In the genomic region with DNA sequence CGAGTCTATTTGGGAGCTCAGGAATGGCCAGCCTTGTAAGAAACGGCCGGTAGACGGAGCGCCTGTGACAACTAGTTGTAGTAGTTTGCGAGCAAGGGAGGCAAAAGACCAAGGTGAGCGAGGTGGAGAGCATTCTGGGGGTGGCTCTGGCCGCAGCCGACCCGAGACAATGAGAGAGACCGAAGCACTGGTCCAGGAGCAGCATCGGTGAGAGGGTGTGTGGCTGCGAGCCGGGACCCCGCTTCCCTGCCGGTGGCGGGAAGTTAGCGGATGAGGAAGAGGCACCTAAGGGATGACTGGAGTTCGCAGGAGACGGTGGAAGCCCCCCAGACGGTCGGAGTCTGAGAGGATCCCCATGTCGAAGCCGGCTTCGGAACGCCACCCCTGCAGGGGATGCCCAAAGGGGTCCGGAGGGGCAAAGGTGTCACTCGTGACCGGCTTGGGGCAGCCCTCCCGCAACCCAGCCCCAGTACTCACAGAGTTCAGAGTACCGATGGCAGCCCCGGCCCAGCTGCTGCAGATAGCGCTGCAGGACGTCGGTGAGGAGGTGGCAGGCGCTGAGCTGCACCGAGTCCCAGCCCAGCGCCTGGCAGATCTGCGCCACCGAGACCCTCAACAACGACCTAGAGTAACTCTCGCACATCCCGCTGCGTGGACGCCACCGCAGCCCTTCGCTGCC, we compare ENCODE assay signal across 8 mouse cellular contexts. TPM values are rescaled to one million over a fixed set of nuclear protein-coding genes. Genes with fewer than 3 reads are reported as not detected.
A peak's percentile ranks its signal among the peaks of the same experiment; 100 is the strongest.
DNase-seq lines count a peak whose midpoint lies in the region; ATAC-seq and TF ChIP-seq lines count a peak whose summit lies in the region.

No protein-coding gene starts in this region.

- WGBS in hindbrain, embryonic 11.5 days: under 1% methylated on average over 47 of the region's 47 CpGs
- WGBS in limb, embryonic 14.5 days: under 1% methylated on average over 47 of the region's 47 CpGs
- WGBS in midbrain, embryonic 15.5 days: under 1% methylated on average over 47 of the region's 47 CpGs

- H3K27me3 ChIP-seq in hindbrain, embryonic 11.5 days (ENCODE audit: control insufficient read depth, insufficient read depth, low read length): no peaks in the 10 kb centered on the region
- H3K27me3 ChIP-seq in limb, embryonic 14.5 days (ENCODE audit: control insufficient read depth, insufficient read depth, low read length): no peaks in the 10 kb centered on the region
- no peaks in the 10 kb centered on the region for H3K27me3 ChIP-seq in midbrain, embryonic 15.5 days (replicated peaks)

- peak; percentile 24 to 33 for DNase-seq in left cerebral cortex, adult 2 months (ENCODE audit: extremely low spot score in 1 of 2, low spot score in 2 of 2)
- no peak for DNase-seq in left cerebral cortex, adult 9 months (ENCODE audit: low spot score in 2 of 2)
- peak; percentile 49 for DNase-seq in adrenal gland, adult 2 months
- DNase-seq in hindbrain, embryonic 11.5 days (ENCODE audit: low spot score): peak; percentile 44
- peak; percentile 14 for DNase-seq in limb, embryonic 14.5 days (ENCODE audit: low spot score)
- DNase-seq in spleen, postnatal 4 days (ENCODE audit: low spot score in 2 of 2): peak; percentile 35 to 76

- no peak; the same call in 1 of the 2 replicates for TF ChIP-seq CTCF in left cerebral cortex, adult 2 months (IDR thresholded peaks at IDR 0.05)
- TF ChIP-seq CTCF in embryonic fibroblast, embryonic 13.5 days (IDR thresholded peaks at IDR 0.05; ENCODE audit: borderline replicate concordance, insufficient read depth, low read length): no peak

- H3K4me2 ChIP-seq in hindbrain, embryonic 11.5 days (replicated peaks; ENCODE audit: low read depth, low read length): peak overlapping the region; percentile 58
- peak overlapping the region; percentile 83 for H3K4me2 ChIP-seq in limb, embryonic 14.5 days (replicated peaks; ENCODE audit: low read depth, low read length, severe bottlenecking)
- peak overlapping the region; percentile 92 for H3K4me2 ChIP-seq in midbrain, embryonic 15.5 days

- peak; percentile 82 for ATAC-seq in hindbrain, embryonic 11.5 days (ENCODE audit: low FRiP score)
- ATAC-seq in limb, embryonic 14.5 days (ENCODE audit: low FRiP score, low read depth): peak; percentile 54
- ATAC-seq in midbrain, embryonic 15.5 days (replicated peaks): peak; percentile 83

- no peak for TF ChIP-seq POLR2A in embryonic fibroblast, embryonic 13.5 days (IDR thresholded peaks at IDR 0.05; ENCODE audit: low read depth, low read length)
- no peak for TF ChIP-seq POLR2A in limb, embryonic 14.5 days (IDR thresholded peaks at IDR 0.05; ENCODE audit: borderline replicate concordance, extremely low read depth, insufficient read depth, insufficient read length)

- no peaks in the 10 kb centered on the region for H3K4me1 ChIP-seq in embryonic fibroblast, embryonic 13.5 days (ENCODE audit: control insufficient read depth, insufficient read depth, low read length)
- H3K4me1 ChIP-seq in hindbrain, embryonic 11.5 days (replicated peaks; ENCODE audit: control insufficient read depth, insufficient read depth, low read length): no peaks in the 10 kb centered on the region
- H3K4me1 ChIP-seq in limb, embryonic 14.5 days (ENCODE audit: control insufficient read depth, insufficient read depth, low read length): peaks cover 6% of the 10 kb centered on the region
- peaks cover 26% of the 10 kb centered on the region for H3K4me1 ChIP-seq in midbrain, embryonic 15.5 days

- H3K9ac ChIP-seq in hindbrain, embryonic 11.5 days (ENCODE audit: low read depth, low read length): peak overlapping the region; percentile 72
- H3K9ac ChIP-seq in limb, embryonic 14.5 days (ENCODE audit: low read depth, low read length, severe bottlenecking): peak overlapping the region; percentile 83
- peak overlapping the region; percentile 78 for H3K9ac ChIP-seq in midbrain, embryonic 15.5 days

- peak overlapping the region; percentile 64 for H3K4me3 ChIP-seq in left cerebral cortex, adult 2 months
- peak overlapping the region; percentile 70 for H3K4me3 ChIP-seq in embryonic fibroblast, embryonic 13.5 days (ENCODE audit: insufficient read depth, low read length)
- H3K4me3 ChIP-seq in hindbrain, embryonic 11.5 days (ENCODE audit: low read depth, low read length): peak overlapping the region; percentile 98
- peak overlapping the region; percentile 85 for H3K4me3 ChIP-seq in limb, embryonic 14.5 days (replicated peaks; ENCODE audit: low read length)
- peak overlapping the region; percentile 97 for H3K4me3 ChIP-seq in midbrain, embryonic 15.5 days

- intact Hi-C loops in left cerebral cortex, adult 2 months (cut with DNase I): loop anchor here (1.0 kb wide), 1 partner anchor 32 kb away; a partner anchor contains a TSS

- peak overlapping the region; percentile 63 for H3K27ac ChIP-seq in left cerebral cortex, adult 2 months
- H3K27ac ChIP-seq in embryonic fibroblast, embryonic 13.5 days (ENCODE audit: insufficient read depth, low read length): no peak overlapping the region
- H3K27ac ChIP-seq in hindbrain, embryonic 11.5 days (ENCODE audit: low read depth, low read length): 0 out of 2 replicates have a peak overlapping the region, but pooled peaks have one; percentile 7
- H3K27ac ChIP-seq in limb, embryonic 14.5 days (replicated peaks; ENCODE audit: low read depth, low read length): peak overlapping the region; percentile 69
- peak overlapping the region; percentile 78 for H3K27ac ChIP-seq in midbrain, embryonic 15.5 days

- H3K9me3 ChIP-seq in hindbrain, embryonic 11.5 days (ENCODE audit: control insufficient read depth, low read length): no peaks in the 10 kb centered on the region
- H3K9me3 ChIP-seq in limb, embryonic 14.5 days (ENCODE audit: control insufficient read depth, low read length): no peaks in the 10 kb centered on the region
- no peaks in the 10 kb centered on the region for H3K9me3 ChIP-seq in midbrain, embryonic 15.5 days

- no peaks in the 10 kb centered on the region for H3K36me3 ChIP-seq in hindbrain, embryonic 11.5 days (ENCODE audit: control insufficient read depth, insufficient read depth, low read length)
- no peaks in the 10 kb centered on the region for H3K36me3 ChIP-seq in limb, embryonic 14.5 days (ENCODE audit: control insufficient read depth, insufficient read depth, low read length)
- no peaks in the 10 kb centered on the region for H3K36me3 ChIP-seq in midbrain, embryonic 15.5 days (replicated peaks)

RNA-seq across cellular contexts. Expression of a gene that starts 0.5 kb away (rescaled TPM):
- total RNA-seq in left cerebral cortex, adult 2 months (2021): 10 to 100 TPM; 14.8 to 15.7 TPM
- 10 to 100 TPM; 10.6 to 13.3 TPM for total RNA-seq in adrenal gland, adult 2 months (2021)
- polyA plus RNA-seq in adrenal gland, adult 2 months (2012; rRNA removed): 6.8 and 7.1 TPM in 2 replicates
- polyA plus RNA-seq in embryonic fibroblast, embryonic 13.5 days (2011; ENCODE audit: insufficient read length, low read depth, missing spikeins): 7.7 and 8.0 TPM in 2 replicates
- 18.3 and 18.9 TPM in 2 replicates for polyA plus RNA-seq in hindbrain, embryonic 11.5 days (2014; fragmentation: Nextera tagmentation; extraction: Ambion mirVana)
- 8.4 and 9.2 TPM in 2 replicates for polyA plus RNA-seq in limb, embryonic 14.5 days (2012; rRNA removed)
- polyA plus RNA-seq in limb, embryonic 14.5 days (2014; fragmentation: Nextera tagmentation; extraction: Ambion mirVana): 12.4 and 14.5 TPM in 2 replicates
- polyA plus RNA-seq in midbrain, embryonic 15.5 days (2015; fragmentation: Nextera tagmentation; extraction: Ambion mirVana): 14.2 and 14.8 TPM in 2 replicates

RNA-seq across cellular contexts. Expression of a gene that starts 32.4 kb away (rescaled TPM):
- total RNA-seq in left cerebral cortex, adult 2 months (2021): 100 to 1,000 TPM; 229 to 242 TPM
- 100 to 1,000 TPM; 362 to 427 TPM for total RNA-seq in adrenal gland, adult 2 months (2021)
- polyA plus RNA-seq in adrenal gland, adult 2 months (2012; rRNA removed): 152 and 176 TPM in 2 replicates
- 294 and 313 TPM in 2 replicates for polyA plus RNA-seq in embryonic fibroblast, embryonic 13.5 days (2011; ENCODE audit: insufficient read length, low read depth, missing spikeins)
- 566 and 567 TPM in 2 replicates for polyA plus RNA-seq in hindbrain, embryonic 11.5 days (2014; fragmentation: Nextera tagmentation; extraction: Ambion mirVana)
- 320 and 334 TPM in 2 replicates for polyA plus RNA-seq in limb, embryonic 14.5 days (2012; rRNA removed)
- polyA plus RNA-seq in limb, embryonic 14.5 days (2014; fragmentation: Nextera tagmentation; extraction: Ambion mirVana): 568 and 578 TPM in 2 replicates
- polyA plus RNA-seq in midbrain, embryonic 15.5 days (2015; fragmentation: Nextera tagmentation; extraction: Ambion mirVana): 513 and 528 TPM in 2 replicates

RNA-seq across cellular contexts. Expression of a gene that starts 32.5 kb away (rescaled TPM):
- 10 to 100 TPM; 10.7 to 14.7 TPM for total RNA-seq in left cerebral cortex, adult 2 months (2021)
- 10 to 100 TPM; 13.3 to 18.0 TPM for total RNA-seq in adrenal gland, adult 2 months (2021)
- polyA plus RNA-seq in adrenal gland, adult 2 months (2012; rRNA removed): 0.83 and 0.88 TPM in 2 replicates
- polyA plus RNA-seq in embryonic fibroblast, embryonic 13.5 days (2011; ENCODE audit: insufficient read length, low read depth, missing spikeins): 18.6 and 19.4 TPM in 2 replicates
- polyA plus RNA-seq in hindbrain, embryonic 11.5 days (2014; fragmentation: Nextera tagmentation; extraction: Ambion mirVana): 43.9 and 44.1 TPM in 2 replicates
- polyA plus RNA-seq in limb, embryonic 14.5 days (2012; rRNA removed): 11.0 and 18.5 TPM in 2 replicates
- 25.3 and 27.4 TPM in 2 replicates for polyA plus RNA-seq in limb, embryonic 14.5 days (2014; fragmentation: Nextera tagmentation; extraction: Ambion mirVana)
- polyA plus RNA-seq in midbrain, embryonic 15.5 days (2015; fragmentation: Nextera tagmentation; extraction: Ambion mirVana): 32.1 and 32.7 TPM in 2 replicates

Comparison
In these comparisons a context has a peak if more than half of its experiments do, and no peak if none do; other contexts are left out.
1. DNase-seq: peak in left cerebral cortex, adult 2 months (2 of 2), adrenal gland, adult 2 months (single experiment), hindbrain, embryonic 11.5 days (single experiment), limb, embryonic 14.5 days (single experiment) and spleen, postnatal 4 days (2 of 2); none in left cerebral cortex, adult 9 months (0 of 2).
2. Peak in every context shown above with its lines, with median percentiles within 50 percentile points of each other: H3K4me3 ChIP-seq, ATAC-seq, H3K4me2 ChIP-seq and H3K9ac ChIP-seq.